Mouse (Mus musculus): Measurements from ENCODE around the gene Cxcr1. TPM values are rescaled to one million over a fixed set of nuclear protein-coding genes. Genes with fewer than 3 reads are reported as not detected.

Cxcr1 gene
- polyA plus RNA-seq (2012; rRNA removed) = not detected in 2 replicates

DNA sequence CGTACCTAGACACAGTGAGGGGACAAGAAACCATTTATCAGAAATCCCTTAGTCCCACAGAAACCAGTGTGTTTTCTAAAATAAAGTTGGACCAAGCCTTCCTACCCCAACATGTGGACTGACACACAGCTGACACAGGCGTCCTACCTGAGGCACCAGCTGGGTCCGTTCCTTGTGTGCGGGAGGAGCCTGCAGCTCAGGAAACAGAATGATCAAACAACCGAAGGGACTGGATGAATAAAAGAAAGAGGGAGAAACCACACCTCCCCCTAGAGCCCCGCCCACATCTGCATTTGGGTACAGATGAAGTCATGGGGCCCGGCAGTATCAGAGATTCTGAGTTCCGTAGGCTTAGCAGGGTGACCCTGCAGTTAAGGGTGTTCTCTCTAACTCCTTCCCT, at the start of gene Cxcr1:
Cxcr1 (minus strand) TSS at position 187 of the 400 bp plus-strand sequence.

GRCm38 (mm10) chr1:74235938-74236589, 41.6 kb upstream of the Cxcr1 start, which contains the start of gene Arpc2:
Gene Arpc2 (plus strand): TSS chr1:74236084.

GRCm38 (mm10) chr1:74153461-74154184, 40.8 kb downstream of the Cxcr1 start, which contains the start of gene Cxcr2:
Gene Cxcr2 (plus strand): TSS chr1:74153989.

Other genes starting within 250 kb of the Cxcr1 start
- gene Tns1, start 70.2 kb downstream of the Cxcr1 start, polyA plus RNA-seq (2012; rRNA removed) = 9.6 and 16.1 TPM in 2 replicates
- gene Rufy4, start 69.1 kb downstream of the Cxcr1 start, polyA plus RNA-seq (2012; rRNA removed) = 0.81 and 0.89 TPM in 2 replicates
- gene Cxcr2, start 40.6 kb downstream of the Cxcr1 start, polyA plus RNA-seq (2012; rRNA removed) = 0.06 and 0.10 TPM in 2 replicates
- gene Arpc2, start 41.5 kb upstream of the Cxcr1 start, polyA plus RNA-seq (2012; rRNA removed) = 132 and 211 TPM in 2 replicates
- 0.19 and 0.40 TPM in 2 replicates for gene Gpbar1, start 83.9 kb upstream of the Cxcr1 start, polyA plus RNA-seq (2012; rRNA removed)
- 157 and 243 TPM in 2 replicates for gene Aamp, start 90.1 kb upstream of the Cxcr1 start, polyA plus RNA-seq (2012; rRNA removed)
- 43.6 and 50.9 TPM in 2 replicates for gene Pnkd, start 90.3 kb upstream of the Cxcr1 start, polyA plus RNA-seq (2012; rRNA removed)
- gene Tmbim1, start 111.0 kb upstream of the Cxcr1 start, polyA plus RNA-seq (2012; rRNA removed) = 2.8 and 7.5 TPM in 2 replicates
- 0.85 and 1.5 TPM in 2 replicates for gene Catip, start 167.5 kb upstream of the Cxcr1 start, polyA plus RNA-seq (2012; rRNA removed)
- 2.4 and 3.0 TPM in 2 replicates for gene Slc11a1, start 180.6 kb upstream of the Cxcr1 start, polyA plus RNA-seq (2012; rRNA removed)
- gene Ctdsp1, start 196.9 kb upstream of the Cxcr1 start, polyA plus RNA-seq (2012; rRNA removed) = 45.6 and 69.4 TPM in 2 replicates
- gene Vil1, start 214.7 kb upstream of the Cxcr1 start, polyA plus RNA-seq (2012; rRNA removed) = 0.14 and 0.15 TPM in 2 replicates

All from central nervous system, embryonic 11.5 days (tissue).